Mouse (Mus musculus) ES-Bruce4 (cell line): ENCODE results near the gene Mmab. TPM values are rescaled to one million over a fixed set of nuclear protein-coding genes. Genes with fewer than 3 reads are reported as not detected.
A peak's percentile ranks its signal among the peaks of the same experiment; 100 is the strongest.

Experiments
- H3K27ac ChIP-seq: 2 replicates; pipeline ENCODE4 v1.5.1; 2012; ENCODE audit warnings: low read length, inconsistent platforms; ENCODE audit not compliant: insufficient read depth
- H3K27me3 ChIP-seq: 2 replicates; pipeline ENCODE4 v1.6.1; 2012; ENCODE audit warnings: mild to moderate bottlenecking, low read length, inconsistent platforms; ENCODE audit not compliant: control insufficient read depth, poor library complexity, insufficient read depth, severe bottlenecking
- H3K36me3 ChIP-seq: 2 replicates; pipeline ENCODE4 v1.6.1; 2012; ENCODE audit warnings: inconsistent platforms, mild to moderate bottlenecking, low read length, moderate library complexity; ENCODE audit not compliant: control insufficient read depth, poor library complexity, insufficient read depth, severe bottlenecking
- H3K4me1 ChIP-seq: one replicate; pipeline ENCODE4 v1.8.1; 2011; ENCODE audit warnings: low read length; ENCODE audit not compliant: control insufficient read depth, insufficient read depth
- H3K4me3 ChIP-seq: 2 replicates; pipeline ENCODE4 v1.5.1; 2011; ENCODE audit warnings: low read depth, mild to moderate bottlenecking, low read length
- H3K9ac ChIP-seq: 2 replicates; pipeline ENCODE4 v1.6.1; 2012; ENCODE audit warnings: low read depth, mild to moderate bottlenecking, inconsistent platforms; ENCODE audit not compliant: poor library complexity, severe bottlenecking
- H3K9me3 ChIP-seq: replicated peaks from 2 replicates; pipeline ENCODE4 v1.6.1; 2012; ENCODE audit warnings: mild to moderate bottlenecking, low read length, inconsistent platforms; ENCODE audit not compliant: control insufficient read depth, poor library complexity, insufficient read depth, severe bottlenecking
- CTCF ChIP-seq: IDR thresholded peaks from one replicate; pipeline ENCODE4 v1.8.1; 2011; ENCODE audit warnings: low read depth, low read length
- EP300 ChIP-seq: IDR thresholded peaks from 2 replicates; pipeline ENCODE4 v1.6.1; 2011; ENCODE audit warnings: low read depth, low read length; ENCODE audit not compliant: insufficient read depth
- POLR2A ChIP-seq: IDR thresholded peaks from one replicate; pipeline ENCODE4 v1.8.1; 2011; ENCODE audit warnings: low read length; ENCODE audit not compliant: insufficient read depth
- polyA plus RNA-seq: library from polyadenylated mRNA; stranded (reverse); fragments of >200 nt; gene quantifications from 2 replicates; pipeline ENCODE4 v1.2.4, GENCODE M21; 2011; ENCODE audit warnings: low read depth; ENCODE audit not compliant: missing spikeins, insufficient read depth, insufficient read length

The Mmab gene
- polyA plus RNA-seq, 1 experiment: 14.6 TPM

DNA sequence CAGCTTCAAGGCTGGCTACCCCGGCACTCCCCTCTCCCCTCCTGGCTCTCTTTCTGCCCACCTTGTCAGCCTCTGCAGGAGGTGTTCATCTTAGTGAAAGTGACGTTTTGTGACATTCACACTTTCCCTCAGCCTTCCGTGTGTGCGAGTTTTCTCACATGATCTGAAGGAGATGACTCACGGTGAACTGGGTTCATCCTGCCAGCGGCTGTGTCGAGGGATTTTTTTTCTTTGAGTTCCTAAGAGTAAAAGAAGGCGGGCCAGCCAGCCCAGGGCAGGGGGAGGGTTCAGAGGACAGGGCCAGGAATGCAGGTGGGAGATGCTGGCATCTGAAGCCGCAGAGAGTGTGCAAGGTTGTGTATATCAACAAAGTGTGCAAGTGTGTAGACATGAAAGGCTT lies 50.7 kb downstream of the Mmab start:
- no peak for TF ChIP-seq CTCF
- no peak for TF ChIP-seq EP300
- TF ChIP-seq POLR2A: no peak
- H3K9ac ChIP-seq: no peak overlapping the region
- no peaks in the 10 kb centered on the region for H3K9me3 ChIP-seq
- H3K4me1 ChIP-seq: no peaks in the 10 kb centered on the region
- H3K36me3 ChIP-seq: no peaks in the 10 kb centered on the region
- H3K27me3 ChIP-seq: no peaks in the 10 kb centered on the region
- H3K27ac ChIP-seq: no peak overlapping the region
- no peak overlapping the region for H3K4me3 ChIP-seq

DNA sequence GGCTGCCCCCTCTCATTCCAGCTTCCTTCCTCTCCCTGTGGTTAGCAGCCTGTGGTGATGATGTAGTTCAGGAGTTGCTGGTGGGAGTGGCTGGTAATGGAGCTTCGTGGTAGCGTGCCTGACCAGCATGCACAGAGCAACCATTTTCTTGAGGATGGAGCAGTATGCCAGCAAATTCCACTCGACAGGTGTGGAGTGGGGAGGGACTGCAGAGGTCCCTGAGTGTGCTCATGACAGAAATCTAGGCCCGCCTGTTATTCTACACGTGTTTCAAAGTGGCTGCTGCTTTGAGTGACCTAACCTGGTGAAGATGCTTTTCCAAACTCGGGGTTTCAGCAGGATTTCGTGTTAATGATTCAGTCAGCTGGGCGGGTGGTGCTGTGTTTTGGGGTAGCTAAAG lies 59.4 kb downstream of the Mmab start:
- H3K27ac ChIP-seq: no peak overlapping the region
- H3K9ac ChIP-seq: no peak overlapping the region
- 0 out of 2 replicates have a peak, but pooled peaks cover 6% of the 10 kb centered on the region for H3K36me3 ChIP-seq
- no peak overlapping the region for H3K4me3 ChIP-seq
- H3K9me3 ChIP-seq: no peaks in the 10 kb centered on the region
- H3K27me3 ChIP-seq: no peaks in the 10 kb centered on the region
- H3K4me1 ChIP-seq: no peaks in the 10 kb centered on the region
- no peak for TF ChIP-seq EP300
- no peak for TF ChIP-seq CTCF
- no peak for TF ChIP-seq POLR2A

DNA sequence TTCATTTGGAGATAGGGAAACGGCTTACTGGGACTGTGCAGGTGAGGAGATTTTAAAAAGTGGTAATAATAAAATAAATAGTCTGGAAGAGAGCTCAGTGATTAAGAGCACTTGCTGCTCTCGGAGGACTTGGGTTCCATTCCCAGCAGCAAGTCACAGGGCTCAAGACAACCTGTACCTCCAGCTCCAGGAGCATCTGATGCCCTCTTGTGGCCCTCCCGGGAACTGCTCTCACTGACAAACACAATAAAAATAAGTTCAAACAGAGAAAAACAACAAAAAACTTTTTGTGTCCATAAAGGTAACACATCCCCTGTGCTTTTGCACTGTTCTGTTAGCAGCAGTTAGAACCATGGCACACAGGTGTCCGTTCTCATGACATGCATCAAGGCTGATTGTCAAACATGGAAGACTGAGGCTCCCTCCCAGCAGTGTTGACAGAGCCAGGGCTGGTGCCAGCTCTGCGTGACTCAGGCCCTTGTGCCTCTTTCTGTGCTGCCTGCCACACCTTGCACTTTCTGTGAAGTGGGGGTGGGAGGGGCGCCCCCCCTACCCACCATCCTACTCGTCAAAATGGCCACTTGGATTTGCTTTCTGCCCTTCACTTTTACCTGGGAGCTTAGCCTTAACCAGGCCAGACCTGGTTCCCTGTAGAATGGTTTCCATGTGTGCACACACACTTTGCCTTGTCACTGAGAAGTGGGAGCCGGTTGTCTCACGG lies 60.5 kb downstream of the Mmab start:
- Histone ChIP-seq H3K9ac (no peak overlapping the region), H3K27me3 (no peaks in the 10 kb centered on the region), H3K9me3 (no peaks in the 10 kb centered on the region), H3K27ac (no peak overlapping the region), H3K4me3 (no peak overlapping the region), H3K4me1 (no peaks in the 10 kb centered on the region), H3K36me3 (0 out of 2 replicates have a peak, but pooled peaks cover 6% of the 10 kb centered on the region)
- TF ChIP-seq CTCF: peak; percentile 81
- TF ChIP-seq EP300: no peak

Other genes with a start within 250 kb of the Mmab start
- 2.6 and 3.7 TPM in 2 replicates for gene Foxn4, start 170.3 kb downstream of the Mmab start, polyA plus RNA-seq
- gene Myo1h, start 154.9 kb downstream of the Mmab start, polyA plus RNA-seq: 1.8 and 1.9 TPM in 2 replicates
- 60.4 and 64.6 TPM in 2 replicates for gene Kctd10, start 63.6 kb downstream of the Mmab start, polyA plus RNA-seq
- 39.2 and 43.0 TPM in 2 replicates for gene Ube3b, start 63.5 kb downstream of the Mmab start, polyA plus RNA-seq
- 16.7 and 18.3 TPM in 2 replicates for gene Mvk, start 209 bp upstream of the Mmab start, polyA plus RNA-seq
- gene Fam222a, start 124.0 kb upstream of the Mmab start, polyA plus RNA-seq: 3.4 and 5.3 TPM in 2 replicates
- 3.9 and 4.2 TPM in 2 replicates for gene Trpv4, start 214.4 kb upstream of the Mmab start, polyA plus RNA-seq
- gene Gltp, start 246.9 kb upstream of the Mmab start, polyA plus RNA-seq: 60.0 and 61.9 TPM in 2 replicates